Mouse (Mus musculus): ENCODE results near the gene Klk6. TPM values are rescaled to one million over a fixed set of nuclear protein-coding genes. Genes with fewer than 3 reads are reported as not detected.

Klk6 gene
- total RNA-seq, 2 experiments from 2014 or later, result not detected

DNA sequence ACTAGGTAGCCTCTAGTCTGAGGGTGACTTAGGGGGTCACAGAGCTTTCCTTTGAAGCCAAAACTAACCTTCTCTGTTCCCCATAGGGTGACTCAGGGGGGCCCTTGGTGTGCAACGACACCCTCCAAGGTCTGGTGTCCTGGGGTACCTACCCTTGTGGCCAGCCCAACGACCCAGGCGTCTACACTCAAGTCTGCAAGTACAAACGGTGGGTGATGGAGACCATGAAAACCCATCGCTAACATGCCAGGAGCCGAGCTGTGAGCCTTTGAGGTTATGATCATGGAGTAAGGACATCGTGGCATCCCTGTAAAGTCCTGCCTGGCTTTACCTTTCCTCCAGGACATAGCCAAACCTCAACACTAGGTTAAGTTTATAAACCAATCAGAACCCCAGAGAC lies 9.1 kb upstream of the Klk6 start:
- intact Hi-C loops (cut with DNase I), result no loop called here
- DNase-seq (ENCODE audit: low spot score), result no peak

DNA sequence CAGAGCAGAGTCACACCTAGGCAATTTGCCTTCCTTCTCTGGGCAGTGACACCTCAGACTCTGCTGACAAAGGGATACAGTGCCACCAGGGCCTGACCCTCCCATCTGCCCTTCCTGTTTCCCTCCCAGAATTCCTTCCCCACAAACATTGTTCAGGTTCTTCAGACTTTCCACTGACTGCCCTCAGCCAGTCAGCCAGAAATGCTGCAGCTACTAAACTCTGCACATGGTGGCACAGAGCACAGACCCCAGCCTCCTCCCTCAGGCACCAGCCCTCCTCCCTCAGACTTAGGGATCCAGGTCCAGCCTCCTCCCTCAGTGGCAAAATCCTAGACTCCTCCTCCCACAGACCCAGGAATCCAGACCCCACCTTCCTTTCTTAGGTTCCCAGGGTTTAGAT lies 7.6 kb upstream of the Klk6 start:
- DNase-seq (ENCODE audit: low spot score), result no peak

GRCm38 (mm10) chr7:43821581-43821980 lies 2.7 kb upstream of the Klk6 start:
- intact Hi-C loops (cut with DNase I), result no loop called here
- DNase-seq (ENCODE audit: low spot score), result no peak

More for the DNA sequence above, 7.6 kb upstream of the Klk6 start:
- intact Hi-C loops (cut with DNase I), result no loop called here

- no peak for DNase-seq (ENCODE audit: low spot score)
- intact Hi-C loops (cut with DNase I), result no loop called here
Observed at GRCm38 (mm10) chr7:43826056-43826455, 1.8 kb downstream of the Klk6 start.

- intact Hi-C loops (cut with DNase I), result no loop called here
- no peak for DNase-seq (ENCODE audit: low spot score)
Observed at GRCm38 (mm10) chr7:43827706-43828105, 3.4 kb downstream of the Klk6 start.

GRCm38 (mm10) chr7:43829006-43829405 lies 4.7 kb downstream of the Klk6 start:
- DNase-seq (ENCODE audit: low spot score), result no peak
- intact Hi-C loops (cut with DNase I), result no loop called here

DNA sequence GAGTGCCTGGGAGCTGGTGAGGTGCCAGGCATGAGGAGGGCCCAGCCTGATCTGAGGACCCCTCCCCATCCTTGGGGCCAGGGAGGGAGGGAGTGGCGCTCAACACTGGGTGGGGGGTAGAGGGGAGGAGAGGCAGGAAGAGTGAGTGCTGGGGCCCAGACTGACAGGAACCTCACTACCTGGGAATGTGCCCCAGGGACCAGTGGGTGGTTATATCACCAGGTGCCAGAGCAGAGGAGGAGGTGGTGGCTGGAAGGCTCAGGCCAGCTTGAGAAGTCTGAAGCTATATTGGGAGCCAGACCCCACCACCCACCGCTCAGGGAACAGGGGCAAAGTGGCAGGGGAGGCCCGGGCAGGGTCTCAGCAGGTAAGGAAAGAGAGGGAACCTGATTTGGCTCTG lies 17.4 kb downstream of the Klk6 start, which contains the start of gene Klk5:
TSS of gene Klk5 (plus strand) at position 271 of the 400 bp plus-strand sequence.
- intact Hi-C loops (cut with DNase I), result no loop called here
- DNase-seq (ENCODE audit: low spot score), result no peak

DNA sequence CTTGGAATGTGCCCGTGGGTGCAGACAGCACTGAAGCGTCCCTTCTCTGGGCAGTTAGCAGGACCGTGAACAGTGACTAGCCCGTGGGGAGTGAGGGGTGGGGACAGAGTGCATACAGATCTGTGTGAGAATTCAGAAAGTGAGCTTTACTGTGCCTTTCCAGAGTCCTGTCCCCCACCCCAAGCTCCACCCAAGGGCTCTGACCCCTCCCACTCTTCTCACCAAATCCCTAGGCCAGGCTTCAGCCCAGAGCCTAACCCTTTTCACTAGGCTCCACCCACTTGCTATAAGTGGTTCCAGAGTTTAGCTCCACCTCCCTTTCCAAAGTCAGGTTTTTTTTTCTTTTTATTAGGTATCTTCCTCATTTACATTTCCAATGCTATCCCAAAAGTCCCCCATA lies 19.5 kb downstream of the Klk6 start:
- intact Hi-C loops (cut with DNase I), result no loop called here
- no peak for DNase-seq (ENCODE audit: low spot score)

DNA sequence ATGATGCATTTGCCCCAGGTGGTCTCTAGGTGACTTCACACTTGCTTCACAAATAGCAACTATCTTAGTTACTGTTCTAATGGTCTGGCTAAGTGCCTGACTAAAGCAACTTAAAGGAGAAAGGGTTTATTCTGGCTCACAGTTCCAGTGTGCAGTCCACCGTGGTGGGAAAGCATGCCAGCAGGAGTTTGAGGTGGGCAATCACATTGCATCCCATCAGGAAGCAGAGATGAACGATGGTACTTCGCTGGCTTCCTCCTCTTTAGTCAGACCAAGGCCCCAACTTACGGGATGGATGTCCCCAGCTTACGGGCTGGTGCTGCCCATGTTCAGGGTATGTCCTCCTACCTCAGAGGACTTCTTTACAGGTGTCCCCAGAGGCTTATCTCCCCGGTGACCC lies 27.3 kb downstream of the Klk6 start:
- DNase-seq (ENCODE audit: low spot score), result no peak
- intact Hi-C loops (cut with DNase I), result no loop called here

- intact Hi-C loops (cut with DNase I), result no loop called here
- no peak for DNase-seq (ENCODE audit: low spot score)
Observed at GRCm38 (mm10) chr7:43854642-43855380, 30.5 kb downstream of the Klk6 start.

DNA sequence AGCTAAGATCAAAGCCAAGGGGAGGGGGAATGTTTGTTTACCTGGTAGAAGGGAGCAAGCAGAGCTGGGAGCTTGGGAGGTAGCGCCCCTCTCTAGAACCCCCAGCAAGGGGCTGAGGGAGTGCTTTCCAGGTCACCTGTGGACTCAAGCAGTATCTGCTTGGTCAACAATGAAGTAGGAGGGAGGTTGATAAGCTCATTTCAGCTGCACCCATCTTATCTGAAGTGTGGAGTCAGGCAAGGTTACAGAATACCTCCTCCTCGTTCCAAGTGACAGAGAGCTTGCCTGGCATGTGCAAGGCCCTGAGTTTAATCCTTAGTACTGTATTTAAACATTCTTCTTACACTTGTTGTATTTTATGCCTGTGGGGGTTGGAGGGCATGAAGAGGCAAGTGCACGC lies 31.4 kb downstream of the Klk6 start:
- no peak for DNase-seq (ENCODE audit: low spot score)
- intact Hi-C loops (cut with DNase I), result no loop called here

DNA sequence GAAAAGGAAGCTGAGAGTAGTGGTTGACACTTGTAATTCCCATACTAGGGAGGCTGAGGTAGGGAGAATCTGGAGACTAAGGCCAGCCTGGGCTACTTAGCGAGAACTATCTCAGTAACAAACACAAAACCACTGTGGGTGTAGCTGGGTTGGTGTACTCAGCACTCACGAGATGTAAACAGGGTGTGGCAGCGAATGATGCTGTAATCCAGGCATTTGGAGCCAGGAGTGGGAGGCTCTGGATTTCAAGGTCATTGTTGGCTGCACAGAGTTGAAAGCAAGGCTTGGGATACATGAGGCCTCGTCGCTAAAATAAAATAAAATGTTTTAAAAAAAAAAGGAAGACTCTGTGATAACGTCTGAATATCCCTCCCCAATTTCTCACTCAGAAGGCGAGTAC lies 32.0 kb downstream of the Klk6 start:
- DNase-seq (ENCODE audit: low spot score), result no peak
- intact Hi-C loops (cut with DNase I), result no loop called here

- DNase-seq (ENCODE audit: low spot score), result no peak
- intact Hi-C loops (cut with DNase I), result no loop called here
Observed at GRCm38 (mm10) chr7:43857501-43857900, 33.2 kb downstream of the Klk6 start.

GRCm38 (mm10) chr7:43860411-43860810 lies 36.1 kb downstream of the Klk6 start:
- intact Hi-C loops (cut with DNase I), result no loop called here

GRCm38 (mm10) chr7:43873237-43873636 lies 48.9 kb downstream of the Klk6 start:
- intact Hi-C loops (cut with DNase I), result loop anchor here (1.0 kb wide), 1 partner anchor 21 kb away; no protein-coding TSS in a partner anchor
- DNase-seq (ENCODE audit: low spot score), result no peak

More at GRCm38 (mm10) chr7:43860411-43860810, 36.1 kb downstream of the Klk6 start:
- no peak for DNase-seq (ENCODE audit: low spot score)

- intact Hi-C loops (cut with DNase I), result loop anchor here (1.0 kb wide), 1 partner anchor 21 kb away; no protein-coding TSS in a partner anchor
- no peak for DNase-seq (ENCODE audit: low spot score)
Observed at GRCm38 (mm10) chr7:43873674-43874073, 49.4 kb downstream of the Klk6 start.

- intact Hi-C loops (cut with DNase I), result no loop called here
Observed at GRCm38 (mm10) chr7:43874868-43875375, 50.6 kb downstream of the Klk6 start.

GRCm38 (mm10) chr7:43876444-43876843 lies 52.1 kb downstream of the Klk6 start:
- no peak for DNase-seq (ENCODE audit: low spot score)
- intact Hi-C loops (cut with DNase I), result no loop called here

More at GRCm38 (mm10) chr7:43874868-43875375, 50.6 kb downstream of the Klk6 start:
- no peak for DNase-seq (ENCODE audit: low spot score)

- DNase-seq (ENCODE audit: low spot score), result no peak
- intact Hi-C loops (cut with DNase I), result no loop called here
Observed at GRCm38 (mm10) chr7:43878281-43878680, 54.0 kb downstream of the Klk6 start.

DNA sequence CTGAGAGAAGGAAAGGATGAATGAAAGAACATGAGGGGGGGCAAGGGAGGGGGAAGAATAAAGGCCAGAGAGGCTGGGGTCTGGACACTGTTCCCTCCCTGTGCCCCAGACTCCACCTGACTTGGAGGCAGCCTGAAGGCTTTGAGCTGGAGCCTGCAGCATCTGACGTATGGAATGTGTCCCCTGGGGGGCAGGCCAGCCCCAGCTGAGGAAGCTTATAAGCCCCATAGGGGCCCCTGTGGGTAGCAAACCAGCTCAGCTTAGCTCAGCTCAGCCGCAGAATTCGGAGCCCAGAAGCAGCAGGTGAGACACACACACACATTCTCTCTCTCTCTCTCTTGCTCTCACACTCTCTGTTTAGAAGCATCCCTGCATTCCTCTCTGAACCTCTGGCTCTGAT lies 56.6 kb downstream of the Klk6 start, which contains the start of gene Klk4:
TSS of gene Klk4 (plus strand) at position 249 of the 400 bp plus-strand sequence.
- DNase-seq (ENCODE audit: low spot score), result no peak
- intact Hi-C loops (cut with DNase I), result no loop called here

All from heart, postnatal 25 days (tissue).